Mouse (Mus musculus): ENCODE measurements at regions not wholly inside any gene's neighbourhood (a gene's known extent, or its start where the extent isn't known, plus 50 kb on each side); places are given as distances from the start of the nearest gene placed in this dataset.

- peak; percentile 52 for DNase-seq (ENCODE audit: low spot score)
Observed at GRCm38 (mm10) chr8:46898697-46899445, 87.8 kb upstream of the Enpp6 start.

GRCm38 (mm10) chr8:46900826-46901225 is 85.9 kb upstream of the Enpp6 start:
- no peak for DNase-seq (ENCODE audit: low spot score)

- no peak for DNase-seq (ENCODE audit: low spot score)
Observed at GRCm38 (mm10) chr8:46904731-46905130, 82.0 kb upstream of the Enpp6 start.

- peak; percentile 66 for DNase-seq (ENCODE audit: low spot score)
Observed at GRCm38 (mm10) chr8:46907390-46907789, 79.3 kb upstream of the Enpp6 start.

GRCm38 (mm10) chr8:46908186-46908585 is 78.5 kb upstream of the Enpp6 start:
- DNase-seq (ENCODE audit: low spot score), result no peak

GRCm38 (mm10) chr8:46913956-46914355 is 72.7 kb upstream of the Enpp6 start:
- DNase-seq (ENCODE audit: low spot score), result no peak

- no peak for DNase-seq (ENCODE audit: low spot score)
Observed at GRCm38 (mm10) chr8:46920071-46920470, 66.6 kb upstream of the Enpp6 start.

- no peak for DNase-seq (ENCODE audit: low spot score)
Observed at GRCm38 (mm10) chr8:46921075-46921474, 65.6 kb upstream of the Enpp6 start.

GRCm38 (mm10) chr8:46921585-46921984 is 65.1 kb upstream of the Enpp6 start:
- DNase-seq (ENCODE audit: low spot score), result no peak

- DNase-seq (ENCODE audit: low spot score), result peak; percentile 87
Observed at GRCm38 (mm10) chr8:46924787-46925548, 61.7 kb upstream of the Enpp6 start.

- no peak for DNase-seq (ENCODE audit: low spot score)
Observed at GRCm38 (mm10) chr8:46928718-46929117, 58.0 kb upstream of the Enpp6 start.

GRCm38 (mm10) chr8:46929678-46930077 is 57.0 kb upstream of the Enpp6 start:
- no peak for DNase-seq (ENCODE audit: low spot score)

- no peak for DNase-seq (ENCODE audit: low spot score)
Observed at GRCm38 (mm10) chr8:46931267-46931666, 55.4 kb upstream of the Enpp6 start.

- DNase-seq (ENCODE audit: low spot score), result no peak
Observed at GRCm38 (mm10) chr8:46933256-46933655, 53.4 kb upstream of the Enpp6 start.

GRCm38 (mm10) chr8:46934254-46934653 is 52.4 kb upstream of the Enpp6 start:
- no peak for DNase-seq (ENCODE audit: low spot score)

- peak; percentile 87 for DNase-seq (ENCODE audit: low spot score)
Observed at GRCm38 (mm10) chr8:46934898-46935297, 51.8 kb upstream of the Enpp6 start.

GRCm38 (mm10) chr8:46936039-46936438 is 50.6 kb upstream of the Enpp6 start:
- peak; percentile 28 for DNase-seq (ENCODE audit: low spot score)

Data from embryo, embryonic 10 days (tissue).